Mouse (Mus musculus): ENCODE results near the gene Emc9. TPM values are rescaled to one million over a fixed set of nuclear protein-coding genes. Genes with fewer than 3 reads are reported as not detected.

The Emc9 gene
- polyA plus RNA-seq, 1 experiment from 2014 or later, result 3.7 TPM

DNA sequence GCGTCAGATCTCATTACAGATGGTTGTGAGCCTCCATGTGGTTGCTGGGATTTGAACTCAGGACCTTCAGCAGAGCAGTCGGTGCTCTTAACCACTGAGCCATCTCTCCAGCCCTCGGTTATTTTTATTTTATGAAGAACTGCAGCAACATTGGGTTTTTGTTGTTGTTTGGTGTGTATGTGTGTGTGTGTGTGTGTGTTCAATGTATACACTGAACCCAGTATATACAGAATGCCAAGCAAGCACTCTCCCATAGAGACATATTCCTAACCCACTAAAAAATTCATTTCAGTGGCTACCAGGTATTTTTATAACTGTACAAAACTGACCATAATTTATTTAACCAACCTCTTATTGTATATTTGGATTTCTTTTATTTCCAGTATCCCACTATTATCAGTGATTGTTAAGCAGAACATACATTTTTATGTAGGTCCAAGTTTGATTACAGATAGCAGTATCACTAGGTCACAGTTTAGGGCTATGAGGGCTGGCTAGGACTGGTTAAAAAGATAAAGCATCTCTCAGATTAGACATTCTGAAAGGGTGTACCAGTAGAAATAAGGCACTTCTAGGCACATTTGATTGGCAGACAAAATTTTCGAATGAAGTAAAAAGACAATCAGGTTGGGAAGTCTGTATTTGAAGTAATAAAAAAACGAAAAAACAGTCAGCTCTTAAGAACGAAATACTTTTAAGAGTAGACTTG, 26.2 kb downstream of the Emc9 start:
- ATAC-seq (ENCODE audit: insufficient number of reproducible peaks, insufficient read depth, low FRiP score, low TSS enrichment, low read depth), result no peak
- Histone ChIP-seq H3K27me3 (no peaks in the 10 kb centered on the region), H3K36me3 (peaks cover 9% of the 10 kb centered on the region), H3K9ac (replicated peaks) (no peak overlapping the region; the same call in 1 of the 2 replicates), H3K9me3 (no peaks in the 10 kb centered on the region), H3K27ac (no peak overlapping the region; the same call in 1 of the 2 replicates), H3K4me3 (replicated peaks) (peak overlapping the region; percentile 64), H3K4me2 (peak overlapping the region; percentile 86), H3K4me1 (replicated peaks) (peaks cover 14% of the 10 kb centered on the region)
- WGBS, result 55% methylated on average over 6 of the region's 6 CpGs

DNA sequence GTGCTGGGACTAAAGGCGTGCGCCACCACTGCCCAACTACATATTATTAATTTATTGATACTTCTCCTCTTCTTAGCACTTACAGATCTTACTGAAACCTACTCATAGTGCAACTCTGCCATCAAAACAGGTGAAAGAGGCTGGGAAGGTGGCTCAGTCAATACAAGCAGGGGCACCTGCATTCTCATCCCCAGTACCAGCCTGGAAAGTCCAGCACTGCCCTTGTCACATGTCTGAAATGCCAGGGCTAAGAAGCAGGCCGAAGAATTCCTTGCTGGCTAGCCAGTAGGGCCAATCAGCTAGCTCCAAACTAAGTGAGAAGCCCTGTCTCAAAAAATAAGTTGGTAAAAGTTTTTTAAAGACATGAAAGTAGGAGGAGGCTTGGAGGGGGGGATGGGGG, 27.5 kb downstream of the Emc9 start:
- no peak overlapping the region for H3K9ac ChIP-seq (replicated peaks)
- H3K4me2 ChIP-seq, result no peak overlapping the region
- no peaks in the 10 kb centered on the region for H3K9me3 ChIP-seq
- no peak overlapping the region for H3K27ac ChIP-seq
- peaks cover 14% of the 10 kb centered on the region for H3K4me1 ChIP-seq (replicated peaks)
- H3K4me3 ChIP-seq (replicated peaks), result no peak overlapping the region
- 84% methylated on average over 3 of the region's 3 CpGs for WGBS
- no peaks in the 10 kb centered on the region for H3K27me3 ChIP-seq
- no peak for ATAC-seq (ENCODE audit: insufficient number of reproducible peaks, insufficient read depth, low FRiP score, low TSS enrichment, low read depth)
- no peaks in the 10 kb centered on the region for H3K36me3 ChIP-seq

DNA sequence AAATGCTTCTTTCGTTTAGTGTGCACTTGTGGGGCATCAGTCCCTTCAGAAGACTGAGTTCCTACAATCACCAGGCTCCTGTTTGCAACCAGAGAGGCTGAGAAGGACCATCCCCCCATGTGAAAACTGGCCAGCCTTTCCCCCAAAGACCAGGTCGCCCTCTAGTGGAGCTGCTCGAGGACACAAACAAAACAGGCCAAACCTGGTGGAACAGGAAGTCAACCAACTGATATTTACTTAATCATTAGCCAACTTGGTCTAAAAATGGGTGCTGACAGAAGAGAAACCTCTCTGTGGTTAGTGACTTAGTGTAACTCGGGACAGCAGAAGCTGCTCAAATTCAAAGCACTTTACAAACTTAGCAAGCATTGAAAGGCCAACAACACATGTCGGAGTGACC, 28.1 kb downstream of the Emc9 start:
- Histone ChIP-seq H3K27me3 (no peaks in the 10 kb centered on the region), H3K4me2 (no peak overlapping the region), H3K4me3 (replicated peaks) (no peak overlapping the region), H3K9me3 (no peaks in the 10 kb centered on the region), H3K36me3 (no peaks in the 10 kb centered on the region), H3K27ac (no peak overlapping the region), H3K4me1 (replicated peaks) (peaks cover 11% of the 10 kb centered on the region), H3K9ac (replicated peaks) (no peak overlapping the region)
- no peak for ATAC-seq (ENCODE audit: insufficient number of reproducible peaks, insufficient read depth, low FRiP score, low TSS enrichment, low read depth)
- 27% methylated on average over 5 of the region's 5 CpGs for WGBS

DNA sequence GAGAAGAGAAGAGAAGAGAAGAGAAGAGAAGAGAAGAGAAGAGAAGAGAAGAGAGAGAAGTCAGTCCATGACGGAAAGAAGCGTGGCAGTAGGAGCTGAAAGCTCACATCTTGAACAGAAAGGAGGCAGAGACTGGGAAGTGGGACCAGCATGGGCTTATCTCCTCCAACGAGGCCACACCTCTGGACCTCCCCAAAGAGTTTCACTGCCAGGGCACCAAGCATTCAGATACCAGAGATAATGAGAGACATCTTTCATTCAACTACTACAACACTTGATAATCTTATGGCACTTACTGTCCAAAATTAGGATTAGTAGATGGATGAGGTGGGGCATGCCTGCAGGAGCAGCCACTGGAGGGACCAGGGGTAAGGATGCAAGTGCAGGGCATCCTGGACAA, 29.3 kb downstream of the Emc9 start:
- no peaks in the 10 kb centered on the region for H3K27me3 ChIP-seq
- no peak overlapping the region for H3K4me3 ChIP-seq (replicated peaks)
- ATAC-seq (ENCODE audit: insufficient number of reproducible peaks, insufficient read depth, low FRiP score, low TSS enrichment, low read depth), result no peak
- H3K9me3 ChIP-seq, result no peaks in the 10 kb centered on the region
- no peak overlapping the region for H3K4me2 ChIP-seq
- H3K4me1 ChIP-seq (replicated peaks), result no peaks in the 10 kb centered on the region
- 0 out of 2 replicates have a peak, but pooled peaks cover under 1% of the 10 kb centered on the region for H3K36me3 ChIP-seq
- WGBS, result 83% methylated on average over 3 of the region's 3 CpGs
- no peak overlapping the region for H3K27ac ChIP-seq
- no peak overlapping the region for H3K9ac ChIP-seq (replicated peaks)

- Histone ChIP-seq H3K4me1 (replicated peaks) (no peaks in the 10 kb centered on the region), H3K9me3 (no peaks in the 10 kb centered on the region), H3K36me3 (peaks cover 12% of the 10 kb centered on the region), H3K4me3 (replicated peaks) (no peak overlapping the region), H3K27me3 (no peaks in the 10 kb centered on the region), H3K9ac (replicated peaks) (no peak overlapping the region), H3K4me2 (no peak overlapping the region), H3K27ac (no peak overlapping the region)
- ATAC-seq (ENCODE audit: insufficient number of reproducible peaks, insufficient read depth, low FRiP score, low TSS enrichment, low read depth), result no peak
Measured at GRCm38 (mm10) chr14:55554635-55555034, 30.5 kb downstream of the Emc9 start.

GRCm38 (mm10) chr14:55551794-55552193, 33.3 kb downstream of the Emc9 start:
- no peaks in the 10 kb centered on the region for H3K4me1 ChIP-seq (replicated peaks)
- no peaks in the 10 kb centered on the region for H3K27me3 ChIP-seq
- no peak overlapping the region for H3K4me2 ChIP-seq
- no peaks in the 10 kb centered on the region for H3K9me3 ChIP-seq
- H3K36me3 ChIP-seq, result peaks cover 40% of the 10 kb centered on the region
- no peak overlapping the region for H3K27ac ChIP-seq
- H3K4me3 ChIP-seq (replicated peaks), result no peak overlapping the region
- ATAC-seq (ENCODE audit: insufficient number of reproducible peaks, insufficient read depth, low FRiP score, low TSS enrichment, low read depth), result no peak
- WGBS, result 93% methylated on average over 8 of the region's 8 CpGs
- H3K9ac ChIP-seq (replicated peaks), result no peak overlapping the region

GRCm38 (mm10) chr14:55551347-55551746, 33.8 kb downstream of the Emc9 start:
- WGBS, result 74% methylated on average over 5 of the region's 5 CpGs
- no peaks in the 10 kb centered on the region for H3K4me1 ChIP-seq (replicated peaks)
- H3K9ac ChIP-seq (replicated peaks), result no peak overlapping the region
- no peak for ATAC-seq (ENCODE audit: insufficient number of reproducible peaks, insufficient read depth, low FRiP score, low TSS enrichment, low read depth)
- no peak overlapping the region for H3K4me3 ChIP-seq (replicated peaks)
- no peaks in the 10 kb centered on the region for H3K27me3 ChIP-seq
- H3K27ac ChIP-seq, result no peak overlapping the region
- no peaks in the 10 kb centered on the region for H3K9me3 ChIP-seq
- H3K36me3 ChIP-seq, result peaks cover 44% of the 10 kb centered on the region
- no peak overlapping the region for H3K4me2 ChIP-seq

GRCm38 (mm10) chr14:55550191-55550590, 34.9 kb downstream of the Emc9 start:
- ATAC-seq (ENCODE audit: insufficient number of reproducible peaks, insufficient read depth, low FRiP score, low TSS enrichment, low read depth), result no peak
- no peak overlapping the region for H3K4me3 ChIP-seq (replicated peaks)
- no peak overlapping the region for H3K4me2 ChIP-seq
- peaks cover 55% of the 10 kb centered on the region for H3K36me3 ChIP-seq
- no peak overlapping the region for H3K9ac ChIP-seq (replicated peaks)
- H3K4me1 ChIP-seq (replicated peaks), result no peaks in the 10 kb centered on the region
- WGBS, result 87% methylated on average over 6 of the region's 6 CpGs
- H3K27ac ChIP-seq, result no peak overlapping the region
- no peaks in the 10 kb centered on the region for H3K9me3 ChIP-seq
- no peaks in the 10 kb centered on the region for H3K27me3 ChIP-seq

GRCm38 (mm10) chr14:55544334-55544733, 40.8 kb downstream of the Emc9 start:
- no peak overlapping the region for H3K4me2 ChIP-seq
- H3K9me3 ChIP-seq, result no peaks in the 10 kb centered on the region
- no peak overlapping the region for H3K9ac ChIP-seq (replicated peaks)
- H3K27me3 ChIP-seq, result no peaks in the 10 kb centered on the region
- ATAC-seq (ENCODE audit: insufficient number of reproducible peaks, insufficient read depth, low FRiP score, low TSS enrichment, low read depth), result no peak
- H3K4me3 ChIP-seq (replicated peaks), result no peak overlapping the region
- H3K36me3 ChIP-seq, result peaks cover 70% of the 10 kb centered on the region
- H3K27ac ChIP-seq, result no peak overlapping the region
- WGBS, result 88% methylated on average over 9 of the region's 9 CpGs
- H3K4me1 ChIP-seq (replicated peaks), result peaks cover 13% of the 10 kb centered on the region

DNA sequence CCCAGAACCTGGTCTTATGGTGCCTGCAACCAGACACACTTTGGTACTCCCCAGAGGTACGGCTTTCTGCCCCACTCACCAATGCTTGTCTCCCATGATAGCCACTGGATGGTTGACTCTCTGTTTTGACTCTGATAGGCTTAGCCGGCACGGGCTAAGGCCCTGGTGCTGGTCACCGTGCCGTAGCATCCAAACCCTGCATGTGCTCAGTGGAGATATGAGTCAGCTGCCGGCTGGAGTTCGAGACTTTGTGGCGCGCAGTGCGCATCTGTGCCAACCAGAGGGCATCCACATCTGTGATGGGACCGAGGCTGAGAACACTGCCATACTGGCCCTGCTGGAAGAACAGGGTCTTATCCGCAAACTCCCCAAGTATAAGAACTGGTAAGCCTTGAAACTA, 42.8 kb downstream of the Emc9 start:
- no peak overlapping the region for H3K27ac ChIP-seq
- no peaks in the 10 kb centered on the region for H3K27me3 ChIP-seq
- no peak overlapping the region for H3K4me2 ChIP-seq
- H3K9ac ChIP-seq (replicated peaks), result no peak overlapping the region
- no peak overlapping the region for H3K4me3 ChIP-seq (replicated peaks)
- WGBS, result 96% methylated on average over 12 of the region's 12 CpGs
- no peak for ATAC-seq (ENCODE audit: insufficient number of reproducible peaks, insufficient read depth, low FRiP score, low TSS enrichment, low read depth)
- H3K4me1 ChIP-seq (replicated peaks), result peaks cover 13% of the 10 kb centered on the region
- peaks cover 50% of the 10 kb centered on the region for H3K36me3 ChIP-seq
- H3K9me3 ChIP-seq, result no peaks in the 10 kb centered on the region

- WGBS, result 6% methylated on average over 10 of the region's 10 CpGs
- Histone ChIP-seq H3K27me3 (no peaks in the 10 kb centered on the region), H3K4me1 (replicated peaks) (peaks cover 13% of the 10 kb centered on the region), H3K9ac (replicated peaks) (peak overlapping the region; percentile 75), H3K4me3 (replicated peaks) (peak overlapping the region; percentile 67), H3K9me3 (no peaks in the 10 kb centered on the region), H3K27ac (peak overlapping the region; percentile 90), H3K36me3 (peaks cover 36% of the 10 kb centered on the region), H3K4me2 (peak overlapping the region; percentile 83)
- ATAC-seq (ENCODE audit: insufficient number of reproducible peaks, insufficient read depth, low FRiP score, low TSS enrichment, low read depth), result peak; percentile 40; the same call in 1 of the 2 replicates
Measured at GRCm38 (mm10) chr14:55540787-55541321, 44.2 kb downstream of the Emc9 start.
